Mouse (Mus musculus) spleen, postnatal 14 days (tissue): ENCODE measurements at regions not wholly inside any gene's neighbourhood (a gene's known extent, or its start where the extent isn't known, plus 50 kb on each side); places are given as distances from the start of the nearest gene placed in this dataset.

ENCODE experiments used
- DNase-seq, 2 experiments: peaks; one replicate each; pipeline ENCODE4 v3.0.0; 2021 to 2022; ENCODE audit warnings: low spot score in 2 of 2

DNA sequence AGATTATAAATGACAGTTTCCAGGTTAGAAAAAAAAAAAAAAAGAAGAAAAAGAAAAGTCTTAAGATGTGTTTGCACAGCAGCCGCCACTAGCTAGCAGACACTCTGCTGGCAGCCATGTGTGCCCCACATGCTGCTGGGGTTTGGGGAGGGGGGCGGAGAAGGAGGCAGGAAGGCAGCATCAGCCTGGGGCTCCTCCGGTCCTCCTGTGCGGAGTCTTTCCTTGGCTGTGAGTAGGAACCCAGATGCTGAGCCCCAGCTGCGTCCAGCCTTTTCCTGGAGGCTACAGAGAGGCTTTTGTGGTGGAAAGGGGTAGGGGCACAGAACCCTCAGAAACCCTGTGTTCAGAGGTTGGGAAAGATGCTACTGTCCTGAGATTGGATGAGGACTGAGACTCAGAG, 169.0 kb downstream of the Gadd45g start:
- DNase-seq = no peak

DNA sequence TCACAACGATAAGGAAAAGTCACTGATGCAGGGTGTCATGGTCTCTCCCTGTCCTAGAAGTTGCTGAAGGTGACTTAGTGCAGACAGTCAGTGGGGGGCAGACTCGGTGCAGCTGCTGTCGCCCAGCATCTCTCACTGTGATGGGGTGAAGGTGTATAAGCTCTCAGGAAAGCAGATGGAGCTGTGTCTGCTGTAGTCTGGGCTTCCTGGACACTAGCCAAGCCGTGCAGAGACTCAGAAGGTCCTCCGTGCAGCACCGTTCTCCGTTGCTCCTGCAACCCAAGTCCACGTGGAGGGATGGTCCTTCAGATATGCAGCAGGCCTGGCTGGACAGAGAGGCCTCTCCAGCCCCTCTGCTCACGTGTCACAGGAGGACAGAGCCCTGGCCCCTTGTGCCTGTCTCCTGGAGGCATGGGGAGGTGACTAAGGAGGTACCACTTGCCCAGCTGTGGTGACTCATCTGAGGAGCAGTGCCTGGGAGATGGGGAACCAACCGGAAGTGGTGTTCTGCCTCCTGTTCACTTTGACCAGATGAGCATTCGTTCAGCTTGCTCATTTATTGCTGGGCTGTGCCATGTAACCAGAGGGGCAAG, 171.2 kb downstream of the Gadd45g start:
- DNase-seq = no peak

DNA sequence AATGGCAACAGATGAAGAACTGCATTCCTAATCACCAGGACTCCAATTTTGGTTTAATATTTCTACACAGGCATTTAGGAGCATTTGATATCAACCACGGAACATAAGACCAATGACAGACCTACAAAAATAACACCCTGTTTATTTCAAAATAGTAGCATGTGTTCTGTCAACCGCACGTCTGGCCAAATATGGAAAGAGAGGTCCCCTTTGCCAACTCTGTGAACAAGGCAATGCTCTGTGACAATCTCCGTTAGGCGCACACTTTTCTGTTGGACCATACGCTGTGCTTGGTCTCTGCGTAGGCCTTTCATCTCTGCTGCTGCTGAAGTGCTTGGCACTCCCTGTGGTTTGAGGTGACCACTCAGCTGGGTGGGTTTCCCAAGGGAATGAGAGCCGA, 173.2 kb downstream of the Gadd45g start:
- DNase-seq = no peak

DNA sequence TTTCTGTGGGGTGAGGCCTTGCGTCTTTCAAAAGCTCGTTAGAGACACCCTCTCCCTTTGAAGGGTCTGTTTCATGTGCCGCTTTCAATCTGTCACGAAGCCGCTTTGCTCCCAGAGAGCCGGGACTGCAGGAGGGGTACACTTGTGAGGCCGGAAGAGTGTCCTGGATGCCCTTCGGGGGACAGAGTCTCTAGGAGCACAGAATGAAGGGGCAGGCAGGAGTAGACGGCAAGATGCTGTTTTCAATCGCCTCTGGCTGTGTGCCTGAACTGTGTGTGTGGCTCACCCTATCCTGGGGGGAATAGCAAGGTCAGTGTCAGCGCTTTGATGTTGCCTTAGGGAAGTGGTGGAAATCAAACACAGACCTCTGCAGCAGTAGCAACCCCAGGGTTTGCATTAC, 174.7 kb downstream of the Gadd45g start:
- no peak for DNase-seq

DNA sequence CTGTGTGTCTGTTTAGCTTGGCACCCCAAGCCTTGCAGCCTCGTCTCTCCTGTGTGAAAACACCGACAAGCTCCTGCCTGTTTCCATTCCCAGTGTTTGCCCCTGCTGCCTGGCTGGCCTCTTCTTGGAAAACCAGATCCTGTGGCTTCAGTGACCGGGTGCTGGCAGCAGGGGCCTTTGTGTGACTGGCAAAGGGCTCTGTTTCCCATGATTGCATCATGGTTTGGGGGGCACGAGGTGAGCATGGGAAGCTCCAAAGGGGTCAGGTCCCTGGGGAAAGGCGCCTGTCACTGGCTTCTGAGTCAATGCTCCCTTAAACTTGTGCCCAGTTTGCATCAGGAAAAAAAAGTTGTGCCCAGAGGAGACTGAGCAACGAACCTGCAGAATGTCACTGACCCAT, 175.3 kb downstream of the Gadd45g start:
- no peak for DNase-seq

DNA sequence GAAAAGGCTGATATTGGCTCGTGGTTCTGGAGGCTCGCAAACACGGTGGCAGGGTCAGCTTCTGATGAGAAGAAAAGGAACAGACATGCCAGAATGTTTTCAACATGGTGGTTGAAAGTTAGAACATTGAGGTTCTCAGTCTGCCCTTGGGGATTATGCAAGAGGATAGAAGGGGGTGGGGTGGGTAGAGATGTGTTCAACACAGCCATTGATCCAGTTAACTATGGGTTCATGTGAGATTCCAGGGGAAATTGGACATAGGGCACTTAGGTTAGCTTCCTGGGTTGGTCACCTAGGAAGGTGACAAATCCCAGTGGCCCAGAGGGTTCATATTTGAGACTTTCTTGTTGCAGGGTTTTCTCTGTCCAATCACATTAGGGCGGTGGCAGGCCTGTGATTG, 176.1 kb downstream of the Gadd45g start:
- DNase-seq = no peak

DNA sequence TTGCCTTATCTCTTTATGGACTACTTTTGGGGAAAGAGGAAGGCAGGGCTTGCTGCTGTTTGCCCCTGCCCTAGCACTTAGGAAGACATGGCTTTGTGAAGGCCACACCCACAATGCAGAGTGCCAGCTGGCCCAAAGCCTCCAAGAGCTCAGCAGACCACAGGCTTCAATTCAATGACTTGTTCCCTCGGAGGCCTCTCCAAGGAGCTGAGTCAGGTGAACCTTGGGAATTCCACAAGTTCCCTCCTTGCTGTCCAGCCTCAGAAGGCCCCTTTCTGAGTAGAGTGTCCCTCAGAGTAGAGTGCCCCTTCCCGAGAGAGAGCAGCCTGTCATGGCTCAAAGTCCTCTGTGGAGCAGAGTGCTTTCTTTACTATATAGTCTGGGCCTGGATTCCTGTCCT, 177.9 kb downstream of the Gadd45g start:
- DNase-seq = no peak

DNA sequence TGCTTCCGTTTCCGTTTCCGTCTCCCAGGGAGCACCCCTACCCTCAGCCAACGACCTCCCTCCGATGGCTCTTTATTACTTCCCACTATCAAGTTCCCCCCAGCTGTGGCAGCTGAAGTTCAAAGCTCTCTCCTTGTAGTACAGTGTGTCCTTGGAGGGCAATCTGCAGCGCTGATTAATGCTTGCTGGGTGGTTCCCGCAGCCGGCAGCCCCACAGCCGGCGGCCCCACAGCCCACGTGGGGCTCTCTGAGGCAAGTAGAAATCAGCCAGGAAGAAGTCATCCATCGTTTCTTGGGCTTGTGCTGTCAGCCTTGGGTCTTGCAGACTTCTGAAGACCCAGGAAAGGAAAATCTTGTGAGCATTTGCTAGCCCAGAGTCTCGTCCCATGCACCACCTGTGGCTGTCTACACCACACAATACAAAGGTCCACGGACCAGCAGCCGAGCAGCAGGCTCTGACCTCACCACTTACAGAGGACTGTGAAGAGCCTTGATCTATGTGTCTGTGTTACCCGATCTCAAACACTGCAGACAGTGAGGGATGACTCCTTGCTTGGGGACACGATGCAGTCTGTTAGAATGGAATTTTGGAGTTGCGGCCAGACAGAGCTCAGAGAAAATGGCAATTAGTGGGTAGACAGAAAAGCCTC, 178.5 kb downstream of the Gadd45g start:
- no peak for DNase-seq

DNA sequence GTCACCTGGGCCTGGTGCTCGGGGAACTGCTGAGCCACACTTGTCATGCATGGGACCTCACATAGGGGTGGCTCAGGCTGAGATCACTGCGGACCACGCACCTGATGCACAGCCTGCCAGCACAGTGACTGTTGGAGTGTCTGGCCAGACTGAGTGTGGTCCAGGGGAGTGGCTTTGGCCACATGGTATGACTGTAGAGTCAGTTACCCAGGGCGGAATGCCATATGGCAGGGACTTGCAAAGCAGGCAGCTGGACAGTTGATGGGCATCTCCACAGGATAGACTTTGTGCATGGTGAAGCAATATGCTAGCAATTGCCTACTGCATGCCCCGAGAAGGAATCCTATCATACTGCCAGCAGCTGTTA, 179.0 kb downstream of the Gadd45g start:
- DNase-seq = no peak

DNA sequence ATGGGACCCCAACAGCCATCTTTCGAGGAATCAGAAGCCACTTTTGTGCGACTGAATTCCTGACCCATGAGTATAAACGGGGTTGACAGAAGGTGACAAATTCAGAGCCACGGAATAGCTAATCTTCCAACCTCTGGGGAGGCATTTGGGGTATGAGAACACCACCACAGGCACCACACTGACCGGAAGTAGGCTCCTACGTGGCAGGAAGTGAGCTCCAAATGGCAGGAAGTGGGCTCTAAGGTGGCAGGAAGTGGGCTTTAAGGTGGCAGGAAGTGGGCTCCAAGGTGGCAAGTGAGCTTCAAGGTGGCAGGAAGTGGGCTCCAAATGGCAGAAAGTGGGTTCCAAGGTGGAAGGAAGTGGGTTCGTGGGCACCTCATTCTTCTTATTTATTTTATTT, 179.8 kb downstream of the Gadd45g start:
- no peak for DNase-seq

DNA sequence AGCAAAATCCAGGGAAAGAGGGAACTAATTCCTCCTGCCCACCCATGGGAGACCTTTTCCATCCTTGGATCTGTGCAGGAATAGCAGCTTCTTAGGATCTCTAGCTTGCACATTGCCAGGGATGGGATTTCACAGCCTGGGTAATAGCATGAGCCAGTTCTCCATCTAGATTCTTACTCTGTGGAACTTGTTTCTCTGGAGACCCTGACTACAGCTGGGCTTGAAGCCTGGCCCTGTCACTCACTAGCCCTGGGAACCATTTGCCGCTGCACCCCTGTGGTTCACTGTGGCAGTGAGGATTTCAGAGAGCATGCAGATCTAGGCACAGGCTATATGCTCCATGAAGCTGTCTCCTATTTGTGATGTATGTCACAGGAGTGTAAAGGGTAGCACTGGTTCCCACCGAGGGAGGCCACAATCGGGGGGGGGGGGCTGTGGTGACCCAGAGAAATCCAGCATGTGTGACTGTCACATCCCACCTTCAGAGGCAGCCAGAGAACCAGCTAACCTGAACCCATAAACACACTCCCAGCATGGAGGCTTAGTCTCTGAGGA, 183.5 kb downstream of the Gadd45g start:
- DNase-seq = no peak

DNA sequence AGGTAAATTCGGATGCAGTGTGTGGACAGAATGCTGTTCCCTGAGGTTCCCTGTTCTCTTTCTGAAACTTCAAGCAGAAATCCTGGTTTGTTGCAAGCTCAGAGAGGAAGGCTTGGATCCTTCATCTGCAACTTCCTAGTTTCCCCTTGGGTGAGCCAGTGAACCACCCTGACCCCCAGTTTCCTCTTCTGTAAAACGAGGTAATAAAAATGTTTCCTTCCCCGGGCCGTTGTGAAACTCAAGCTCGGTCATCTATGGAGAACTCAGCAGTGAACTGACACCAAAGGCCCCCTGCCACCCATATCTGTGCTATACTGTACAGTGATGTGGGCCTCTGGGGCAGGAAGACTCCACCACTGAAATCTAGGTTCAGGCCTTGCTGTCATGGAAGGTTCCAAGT, 185.0 kb downstream of the Gadd45g start:
- no peak for DNase-seq

DNA sequence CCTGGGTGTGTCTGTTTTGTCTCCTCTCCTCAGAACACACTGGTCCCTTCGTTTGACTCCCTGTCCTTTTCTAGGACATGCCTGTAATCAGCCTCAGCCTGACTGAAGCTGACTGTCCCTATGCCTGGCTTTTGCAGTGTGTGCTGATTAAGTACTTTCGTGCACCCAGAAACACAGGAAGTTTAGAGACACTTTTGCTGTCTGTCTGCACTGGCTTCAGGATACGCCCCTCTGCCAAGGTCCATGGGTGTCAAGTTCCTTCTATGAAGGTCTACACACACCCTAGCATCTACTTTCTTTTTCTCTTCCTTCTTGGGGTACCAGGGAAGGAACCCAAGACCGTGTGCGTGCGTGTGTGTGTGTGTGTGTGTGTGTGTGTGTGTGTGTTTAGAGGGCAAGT, 189.3 kb downstream of the Gadd45g start:
- DNase-seq = peak in 1 of 2 experiments; percentile 21

DNA sequence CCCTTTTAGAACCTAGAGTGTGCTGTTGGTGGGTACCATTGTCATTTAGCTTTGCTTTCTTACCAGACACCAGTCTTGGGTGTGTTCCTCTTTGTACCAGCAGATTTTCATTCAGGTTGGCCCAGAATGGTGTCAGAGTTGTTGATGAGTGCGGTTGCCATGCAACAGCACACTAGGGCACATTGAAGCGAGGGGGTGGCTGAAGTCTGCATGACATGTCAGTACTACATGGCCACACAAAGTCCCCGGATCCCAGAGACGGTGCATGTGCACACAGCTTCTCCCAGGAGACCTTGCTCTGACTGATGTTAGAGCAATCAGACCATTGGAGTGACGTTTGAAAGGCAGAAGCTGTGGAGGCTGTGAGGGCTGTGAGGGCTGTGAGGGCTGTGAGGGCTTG, 189.9 kb downstream of the Gadd45g start:
- no peak for DNase-seq

DNA sequence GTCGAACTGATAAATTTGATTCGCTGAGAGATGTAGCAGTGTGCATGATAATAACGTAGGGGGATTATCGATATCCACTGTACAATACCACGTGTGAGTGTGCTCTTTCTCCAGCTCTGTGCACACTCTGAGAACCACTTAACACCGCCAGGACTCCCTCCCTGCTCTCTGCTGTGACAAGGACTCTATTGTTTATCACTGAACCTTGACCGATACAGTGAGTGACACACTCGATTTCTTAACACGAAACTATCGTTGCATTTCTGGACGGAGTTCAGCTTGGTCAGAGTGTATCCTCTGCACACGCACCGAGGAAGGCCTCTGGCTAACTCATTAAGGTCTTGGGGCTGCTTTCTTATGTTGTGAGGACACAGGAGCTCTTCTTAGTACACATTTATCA, 190.7 kb downstream of the Gadd45g start:
- DNase-seq = no peak

DNA sequence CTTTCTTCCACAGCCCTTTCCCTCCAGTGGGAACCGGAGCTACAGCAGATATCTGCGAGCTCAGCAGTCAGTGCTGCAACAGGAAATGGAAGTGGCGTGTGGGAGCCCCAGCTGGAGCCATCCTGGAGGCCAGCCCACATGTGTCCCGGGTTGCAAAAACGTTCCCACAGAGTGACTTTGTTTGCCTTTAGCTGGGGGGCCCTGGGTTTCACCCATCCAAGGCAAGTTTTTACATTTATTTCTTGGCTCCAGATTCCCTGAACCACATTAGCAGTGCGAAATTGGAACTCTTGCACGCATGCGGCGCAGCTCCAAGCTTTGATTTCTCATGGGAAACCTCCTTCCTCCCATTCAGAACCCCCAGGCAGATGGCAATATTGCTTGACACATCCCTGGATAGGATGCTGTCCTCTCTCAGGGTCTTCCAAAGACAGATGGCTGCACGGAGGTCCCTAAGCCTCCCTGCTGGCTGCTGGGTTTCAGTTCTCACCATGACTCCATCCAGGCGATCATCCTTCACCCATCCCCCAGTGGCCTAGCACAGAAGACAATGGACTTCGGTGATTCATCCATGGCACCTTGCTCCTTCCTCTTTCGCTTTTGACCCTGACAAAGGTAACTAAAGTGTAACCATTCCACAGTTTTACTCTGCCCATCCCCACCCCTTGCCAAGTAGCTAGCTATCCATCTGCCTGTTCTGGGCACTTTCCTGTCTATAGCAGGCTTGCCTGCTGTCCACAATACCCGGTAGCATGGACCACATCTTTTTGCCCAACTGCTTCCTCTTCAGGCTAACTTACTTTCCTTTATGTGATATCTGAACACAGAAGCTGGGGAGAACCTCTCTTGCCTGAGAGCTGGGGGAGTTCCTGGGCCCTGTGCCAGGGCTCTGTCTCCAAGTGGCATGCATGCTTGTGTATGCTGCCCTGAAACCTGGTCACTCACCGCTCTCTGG, 195.3 kb downstream of the Gadd45g start:
- DNase-seq = no peak

DNA sequence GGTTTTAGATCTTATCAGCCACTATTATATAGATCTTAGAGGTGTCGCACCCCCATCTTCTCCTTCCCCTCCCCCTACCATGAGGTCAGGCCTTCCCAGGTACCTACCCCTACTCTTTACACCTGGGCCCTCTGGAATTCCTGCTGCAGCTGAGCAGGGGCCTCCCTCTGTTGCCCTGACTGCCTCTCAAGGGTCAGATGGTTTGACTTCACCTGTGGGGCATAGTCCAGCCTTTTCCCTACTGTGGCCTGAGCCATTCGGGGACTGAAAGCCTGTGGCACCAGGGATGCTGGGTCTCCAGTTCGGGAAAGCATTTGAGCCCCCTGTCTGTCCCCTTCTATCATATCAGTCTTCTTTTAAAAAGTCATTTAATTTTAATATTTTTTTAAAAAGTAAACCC, 196.4 kb downstream of the Gadd45g start:
- no peak for DNase-seq

DNA sequence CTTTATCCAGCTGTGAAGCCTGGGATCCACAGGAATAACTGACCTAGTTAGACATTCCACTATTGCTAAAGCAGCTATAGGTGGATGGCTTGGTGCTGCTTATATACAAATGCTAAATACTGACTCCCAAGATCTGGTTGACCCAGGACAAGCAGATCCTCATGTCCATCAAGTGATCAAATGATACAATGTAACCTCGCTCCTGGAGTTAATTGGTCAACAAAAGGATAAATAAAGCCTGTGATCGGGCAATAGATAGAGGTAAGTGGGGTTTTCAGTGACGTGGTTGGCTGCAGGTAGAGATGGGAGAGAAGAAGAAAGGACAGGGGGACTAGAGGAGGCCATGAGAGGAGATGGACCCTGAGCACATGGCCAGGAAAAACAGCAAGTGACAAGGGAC, 197.4 kb downstream of the Gadd45g start:
- no peak for DNase-seq

DNA sequence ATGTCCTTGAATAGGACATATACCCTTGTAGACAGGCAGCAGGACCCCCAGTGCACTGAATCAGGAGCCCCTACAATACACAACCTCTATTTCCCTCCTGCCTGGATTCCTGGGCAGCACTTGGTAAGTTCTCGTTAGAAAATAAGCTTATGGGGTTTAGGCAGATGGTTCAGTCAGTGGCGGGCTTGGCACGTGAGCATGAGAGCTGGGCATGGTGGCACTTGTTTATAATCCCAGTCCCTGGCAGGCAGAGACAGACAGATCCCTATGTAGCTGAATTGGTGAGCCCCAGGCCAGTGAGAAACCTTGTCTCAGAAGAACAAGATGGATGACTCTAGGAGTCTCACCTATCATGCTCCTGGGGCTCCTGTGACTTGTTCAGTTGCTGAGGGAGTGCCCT, 198.9 kb downstream of the Gadd45g start:
- DNase-seq = no peak

DNA sequence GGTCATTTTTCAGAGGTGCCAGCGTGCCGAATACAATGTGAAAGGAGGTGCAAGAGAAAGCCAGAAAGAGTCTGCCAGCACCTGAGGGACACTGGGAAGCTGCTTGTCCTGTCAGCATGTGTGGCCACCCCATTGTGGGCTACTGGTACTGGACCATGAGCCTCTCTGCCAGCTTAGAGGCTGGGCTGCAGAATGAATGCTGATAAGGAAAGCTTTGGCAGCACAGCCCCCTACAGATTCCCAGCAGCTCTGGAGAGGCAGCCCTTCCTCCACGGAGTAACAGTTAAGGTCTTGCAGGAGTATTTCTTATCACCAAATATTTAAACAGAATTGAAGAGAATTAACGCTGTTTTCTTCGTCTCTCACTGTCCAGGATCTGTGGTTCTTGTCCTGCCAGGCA, 199.5 kb downstream of the Gadd45g start:
- no peak for DNase-seq

DNA sequence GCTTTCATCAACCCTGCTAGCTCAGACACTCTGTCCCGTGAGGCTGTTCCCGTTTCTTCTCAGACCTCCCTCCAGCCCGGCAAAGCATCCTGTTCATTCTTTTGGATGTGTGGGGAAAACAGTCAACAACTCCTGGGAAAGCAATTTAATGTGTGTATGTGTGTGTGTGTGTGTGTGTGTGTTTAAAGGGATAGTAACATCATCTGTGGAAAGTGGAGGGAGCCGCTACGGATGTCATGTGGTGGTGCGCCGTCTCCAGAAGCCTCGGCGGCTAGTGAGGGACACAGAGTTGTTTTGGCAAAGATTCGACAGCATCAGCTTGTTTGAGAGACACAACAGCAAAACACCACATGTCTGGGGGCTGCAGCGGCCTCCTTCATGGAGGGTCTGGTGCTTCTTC, 200.2 kb downstream of the Gadd45g start:
- DNase-seq = no peak

DNA sequence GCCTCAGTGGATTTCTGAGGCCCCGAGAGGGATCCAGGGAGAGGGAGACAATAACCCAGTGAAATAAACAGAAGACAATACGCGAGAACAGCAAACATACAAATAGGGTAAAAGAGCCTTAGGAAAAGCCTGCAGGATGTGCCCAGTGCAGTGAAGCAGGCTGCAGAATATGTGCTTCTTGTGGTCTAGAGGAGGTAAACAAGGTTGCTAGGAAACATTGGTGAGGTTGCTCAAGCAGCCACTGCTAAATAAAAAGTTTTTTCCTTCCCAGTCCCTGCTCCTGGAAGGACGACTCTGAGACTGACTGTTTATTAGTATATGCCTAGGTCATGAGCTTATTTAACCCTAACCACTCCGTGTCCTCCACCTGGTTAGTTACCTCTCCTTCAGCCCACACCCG, 201.5 kb downstream of the Gadd45g start:
- no peak for DNase-seq

DNA sequence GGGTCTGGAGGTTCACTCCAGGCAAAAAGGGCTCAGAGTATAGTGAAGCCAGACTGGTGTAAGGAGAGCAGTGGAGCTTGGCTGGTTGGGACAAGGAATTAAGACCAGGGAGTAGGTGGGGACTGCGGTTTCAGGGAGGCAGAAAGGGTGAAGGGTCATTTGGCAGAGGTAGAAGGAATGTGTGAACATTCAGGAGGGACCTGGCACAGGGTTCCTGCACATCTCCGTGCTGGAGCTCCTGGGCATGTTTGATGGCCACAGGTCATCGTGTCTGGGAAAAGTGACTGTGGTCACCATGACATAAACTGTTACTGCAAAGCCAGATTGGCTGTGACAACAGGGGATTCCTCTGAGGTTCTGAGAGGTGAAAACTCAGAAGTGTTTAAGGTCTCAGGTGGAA, 202.3 kb downstream of the Gadd45g start:
- no peak for DNase-seq
